Mouse (Mus musculus) 416B (cell line): ENCODE data around the gene Wdr61.

Experiments
- DNase-seq: peaks from one replicate; pipeline ENCODE4 v3.0.0; 2011; ENCODE audit warnings: low read depth

The Wdr61 gene

DNA sequence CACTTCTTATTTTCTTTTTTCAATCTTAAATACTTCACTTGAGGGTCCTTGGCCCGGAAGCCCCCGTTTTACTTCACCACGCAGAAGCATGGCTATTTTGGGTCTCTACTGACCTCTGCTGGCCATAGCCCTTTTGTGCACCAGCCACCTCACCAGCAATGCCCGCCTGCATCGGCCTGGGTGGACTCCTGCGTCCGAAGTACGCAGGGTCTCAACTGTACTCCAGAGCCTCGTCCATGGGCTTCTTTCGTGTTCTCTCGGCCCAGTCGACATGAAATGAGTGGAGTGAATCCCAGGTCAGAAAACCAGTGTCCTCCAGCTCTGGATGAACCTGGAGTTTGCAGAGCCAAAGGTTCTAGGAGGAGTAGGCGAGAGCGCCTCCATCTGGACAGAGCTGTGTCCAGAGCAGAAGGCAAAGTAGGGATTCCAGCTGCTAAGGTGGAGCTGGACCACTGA lies 57.8 kb downstream of the Wdr61 start:
- peak; percentile 64 for DNase-seq

DNA sequence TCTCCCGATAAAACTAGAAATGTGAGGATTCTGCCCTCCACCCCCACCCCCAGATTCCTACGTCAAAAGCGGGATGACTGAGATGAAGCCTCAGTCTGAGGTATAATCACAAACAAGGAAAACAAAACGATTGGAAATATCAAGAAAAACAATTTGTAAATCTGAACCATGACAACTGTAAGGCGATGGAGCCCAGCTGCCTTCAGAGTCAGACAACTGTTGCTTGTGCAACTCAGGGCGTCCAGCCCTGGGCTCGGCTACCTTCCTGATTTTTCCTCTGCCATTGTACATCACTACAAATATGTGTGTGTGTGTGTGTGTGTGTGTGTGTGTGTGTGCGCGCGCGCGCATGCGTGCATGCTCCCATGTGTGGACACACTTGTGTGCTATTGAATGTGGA lies 60.4 kb downstream of the Wdr61 start:
- DNase-seq = no peak

DNA sequence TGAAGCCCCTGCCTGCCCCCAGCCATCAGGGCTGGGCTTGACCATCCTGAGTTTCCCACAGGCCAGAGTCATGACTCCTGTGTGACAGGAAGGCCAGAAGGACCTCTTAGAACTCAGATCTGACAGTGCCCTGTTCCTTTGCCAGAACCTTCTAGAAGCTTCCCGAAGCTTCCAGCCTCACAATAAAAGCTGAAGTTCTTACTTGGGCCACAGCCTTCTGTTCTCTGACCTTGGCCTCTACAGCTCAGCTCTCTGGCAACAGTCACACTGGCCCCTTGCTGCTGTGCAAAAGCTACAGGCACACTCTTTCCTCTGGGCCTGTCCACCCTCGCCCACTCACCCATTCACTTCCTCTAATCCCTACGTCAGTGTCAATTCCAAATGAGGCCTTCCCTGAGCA lies 62.4 kb downstream of the Wdr61 start:
- no peak for DNase-seq

DNA sequence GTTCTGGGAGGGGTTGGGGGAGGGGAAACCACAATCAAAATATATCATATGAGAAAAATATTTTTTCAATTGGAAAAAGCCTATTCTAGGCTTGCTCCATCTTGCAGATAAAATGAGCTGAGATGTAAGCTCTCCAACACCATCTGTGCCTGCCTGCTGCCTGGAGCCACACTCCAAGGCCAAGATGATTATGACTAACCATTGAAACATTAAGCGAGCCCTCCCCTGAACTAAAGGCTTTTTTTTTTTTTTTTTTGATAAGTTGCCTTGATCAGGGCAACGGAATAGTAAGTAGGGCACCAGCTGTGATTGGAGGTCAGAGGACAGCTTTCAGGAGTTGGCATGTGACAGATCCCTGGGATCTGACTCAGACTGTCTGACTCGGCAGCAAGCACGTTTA lies 65.9 kb downstream of the Wdr61 start:
- DNase-seq = no peak

DNA sequence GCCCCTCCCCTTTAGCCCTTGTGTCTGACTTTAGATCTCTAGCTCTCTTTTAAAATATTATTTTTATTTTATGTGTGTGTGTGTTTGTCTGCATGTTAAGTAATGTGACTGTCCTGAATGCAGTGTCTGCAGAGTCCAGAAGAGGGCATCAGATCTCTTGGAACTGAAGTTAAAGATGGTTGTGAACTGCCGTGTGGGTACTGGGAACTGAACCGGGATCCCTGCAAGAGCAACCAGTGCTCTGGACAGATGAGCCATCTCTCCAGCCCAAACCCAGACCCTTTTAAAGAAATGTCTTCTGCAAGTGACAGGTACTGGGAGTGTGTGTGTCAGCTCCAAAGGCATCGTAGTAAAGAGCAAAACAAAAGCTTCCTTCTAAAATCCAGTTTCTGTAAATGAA lies 68.2 kb downstream of the Wdr61 start:
- no peak for DNase-seq
